Mouse (Mus musculus) kidney, embryonic 14.5 days (tissue): ENCODE data around the gene Aff3. TPM values are rescaled to one million over a fixed set of nuclear protein-coding genes. Genes with fewer than 3 reads are reported as not detected.
A peak's percentile ranks its signal among the peaks of the same experiment; 100 is the strongest.

Source experiments
- ATAC-seq: fragments of 200-750 bp; cut with Nextera tagmentation; 2 replicates; pipeline ENCODE4 v1.8.0; 2017; ENCODE audit warnings: moderate number of reproducible peaks, mild to moderate bottlenecking, moderate TSS enrichment, moderate library complexity; ENCODE audit not compliant: low FRiP score, low TSS enrichment
- H3K27ac ChIP-seq: fragments of 300-500 bp; sonication (generic); 2 replicates; pipeline ENCODE4 v1.5.1; 2014; ENCODE audit warnings: low read depth, mild to moderate bottlenecking, low read length, moderate library complexity, mixed read lengths
- H3K27me3 ChIP-seq: fragments of 300-500 bp; sonication (generic); 2 replicates; pipeline ENCODE4 v1.6.1; 2014; ENCODE audit warnings: mild to moderate bottlenecking, low read length; ENCODE audit not compliant: control insufficient read depth, insufficient read depth
- H3K36me3 ChIP-seq: fragments of 300-500 bp; sonication (generic); 2 replicates; pipeline ENCODE4 v1.6.1; 2014; ENCODE audit warnings: low read length, mixed read lengths; ENCODE audit not compliant: control insufficient read depth, insufficient read depth
- H3K4me1 ChIP-seq: fragments of 300-500 bp; sonication (generic); 2 replicates; pipeline ENCODE4 v1.6.1; 2014; ENCODE audit warnings: low read length, mixed read lengths; ENCODE audit not compliant: control insufficient read depth, insufficient read depth
- H3K4me2 ChIP-seq: fragments of 300-500 bp; sonication (generic); replicated peaks from 2 replicates; pipeline ENCODE4 v1.6.1; 2014; ENCODE audit warnings: low read depth, mild to moderate bottlenecking, low read length
- H3K4me3 ChIP-seq: fragments of 300-500 bp; sonication (generic); 2 replicates; pipeline ENCODE4 v1.5.1; 2014; ENCODE audit warnings: mild to moderate bottlenecking, low read length
- H3K9ac ChIP-seq: fragments of 300-500 bp; sonication (generic); 2 replicates; pipeline ENCODE4 v1.6.1; 2014; ENCODE audit warnings: low read depth, mild to moderate bottlenecking, low read length, moderate library complexity
- H3K9me3 ChIP-seq: fragments of 300-500 bp; sonication (generic); 2 replicates; pipeline ENCODE4 v1.6.1; 2016; ENCODE audit warnings: low read length; ENCODE audit not compliant: control insufficient read depth
- WGBS: fragments of 180-500 bp; shearing (Covaris S2); extraction: QIAGEN DNeasy Blood & Tissue Kit; methylation state at CpG from one replicate; pipeline ENCODE4 v1.1.7; 2014; 5-methylcytosine and 5-hydroxymethylcytosine counted together
- polyA plus RNA-seq: library from polyadenylated mRNA; unstranded; fragments of >200 nt; fragmentation: Nextera tagmentation; extraction: Ambion mirVana; gene quantifications from 2 replicates; pipeline ENCODE4 v1.2.1, GENCODE M21; 2014

The Aff3 gene
- polyA plus RNA-seq, 1 experiment from 2014 or later = 11.9 TPM

- Histone ChIP-seq H3K36me3 (peaks cover 11% of the 10 kb centered on the region; the same call in 1 of the 2 replicates), H3K4me1 (no peaks in the 10 kb centered on the region; the same call in 1 of the 2 replicates), H3K27me3 (no peaks in the 10 kb centered on the region), H3K9ac (no peak overlapping the region), H3K4me3 (no peak overlapping the region), H3K4me2 (no peak overlapping the region), H3K27ac (no peak overlapping the region), H3K9me3 (no peaks in the 10 kb centered on the region)
- ATAC-seq = peak; percentile 72; the same call in 1 of the 2 replicates
- 37% methylated on average over 17 of the region's 17 CpGs for WGBS
These were observed 479.1 kb downstream of the Aff3 start for GRCm38 (mm10) chr1:38185517-38186226.

GRCm38 (mm10) chr1:38181020-38181550 lies 483.7 kb downstream of the Aff3 start:
- H3K9me3 ChIP-seq = no peaks in the 10 kb centered on the region
- peaks cover 17% of the 10 kb centered on the region; the same call in 1 of the 2 replicates for H3K36me3 ChIP-seq
- no peak overlapping the region for H3K4me2 ChIP-seq
- H3K27me3 ChIP-seq = no peaks in the 10 kb centered on the region
- H3K4me3 ChIP-seq = no peak overlapping the region
- H3K27ac ChIP-seq = no peak overlapping the region
- H3K9ac ChIP-seq = no peak overlapping the region
- ATAC-seq = no peak
- 84% methylated on average over 15 of the region's 15 CpGs for WGBS
- H3K4me1 ChIP-seq = no peaks in the 10 kb centered on the region; the same call in 1 of the 2 replicates

GRCm38 (mm10) chr1:38178929-38179328 lies 485.8 kb downstream of the Aff3 start:
- Histone ChIP-seq H3K27ac (no peak overlapping the region), H3K9me3 (no peaks in the 10 kb centered on the region), H3K4me2 (no peak overlapping the region), H3K9ac (no peak overlapping the region), H3K4me1 (no peaks in the 10 kb centered on the region), H3K4me3 (no peak overlapping the region), H3K36me3 (peaks cover 17% of the 10 kb centered on the region; the same call in 1 of the 2 replicates), H3K27me3 (no peaks in the 10 kb centered on the region)
- no peak for ATAC-seq
- 94% methylated on average over 8 of the region's 8 CpGs for WGBS

- no peaks in the 10 kb centered on the region for H3K4me1 ChIP-seq
- H3K9me3 ChIP-seq = no peaks in the 10 kb centered on the region
- H3K4me2 ChIP-seq = no peak overlapping the region
- no peak overlapping the region for H3K27ac ChIP-seq
- H3K27me3 ChIP-seq = no peaks in the 10 kb centered on the region
- H3K36me3 ChIP-seq = peaks cover 10% of the 10 kb centered on the region; the same call in 1 of the 2 replicates
- no peak overlapping the region for H3K4me3 ChIP-seq
- 86% methylated on average over 7 of the region's 7 CpGs for WGBS
- H3K9ac ChIP-seq = no peak overlapping the region
- ATAC-seq = no peak
These were observed 488.7 kb downstream of the Aff3 start for GRCm38 (mm10) chr1:38176077-38176476.

GRCm38 (mm10) chr1:38171874-38172273 lies 492.9 kb downstream of the Aff3 start:
- Histone ChIP-seq H3K9me3 (no peaks in the 10 kb centered on the region), H3K4me3 (no peak overlapping the region), H3K27ac (no peak overlapping the region), H3K4me1 (no peaks in the 10 kb centered on the region), H3K9ac (no peak overlapping the region), H3K4me2 (no peak overlapping the region), H3K27me3 (no peaks in the 10 kb centered on the region), H3K36me3 (no peaks in the 10 kb centered on the region)
- 74% methylated on average over 4 of the region's 4 CpGs for WGBS
- no peak for ATAC-seq

- Histone ChIP-seq H3K9ac (no peak overlapping the region), H3K9me3 (no peaks in the 10 kb centered on the region), H3K36me3 (no peaks in the 10 kb centered on the region), H3K4me2 (no peak overlapping the region), H3K4me3 (no peak overlapping the region), H3K4me1 (no peaks in the 10 kb centered on the region), H3K27ac (no peak overlapping the region), H3K27me3 (no peaks in the 10 kb centered on the region)
- no peak for ATAC-seq
- 67% methylated on average over 2 of the region's 2 CpGs for WGBS
These were observed 499.1 kb downstream of the Aff3 start for GRCm38 (mm10) chr1:38165696-38166095.

- H3K27ac ChIP-seq = no peak overlapping the region
- H3K27me3 ChIP-seq = no peaks in the 10 kb centered on the region
- no peaks in the 10 kb centered on the region for H3K4me1 ChIP-seq
- ATAC-seq = no peak
- H3K36me3 ChIP-seq = no peaks in the 10 kb centered on the region
- 72% methylated on average over 5 of the region's 5 CpGs for WGBS
- H3K9ac ChIP-seq = no peak overlapping the region
- no peak overlapping the region for H3K4me3 ChIP-seq
- no peaks in the 10 kb centered on the region for H3K9me3 ChIP-seq
- H3K4me2 ChIP-seq = no peak overlapping the region
These were observed 514.7 kb downstream of the Aff3 start for GRCm38 (mm10) chr1:38150086-38150485.

- H3K9me3 ChIP-seq = no peaks in the 10 kb centered on the region
- H3K36me3 ChIP-seq = no peaks in the 10 kb centered on the region
- no peak overlapping the region for H3K4me2 ChIP-seq
- WGBS = 93% methylated on average over 4 of the region's 4 CpGs
- no peak overlapping the region for H3K9ac ChIP-seq
- no peak overlapping the region for H3K27ac ChIP-seq
- H3K4me1 ChIP-seq = no peaks in the 10 kb centered on the region
- ATAC-seq = no peak
- no peak overlapping the region for H3K4me3 ChIP-seq
- H3K27me3 ChIP-seq = no peaks in the 10 kb centered on the region
These were observed 518.7 kb downstream of the Aff3 start for GRCm38 (mm10) chr1:38146008-38146407.

GRCm38 (mm10) chr1:38141371-38141770 lies 523.4 kb downstream of the Aff3 start:
- H3K4me1 ChIP-seq = no peaks in the 10 kb centered on the region
- H3K36me3 ChIP-seq = no peaks in the 10 kb centered on the region
- H3K27ac ChIP-seq = no peak overlapping the region
- no peak overlapping the region for H3K4me2 ChIP-seq
- H3K9ac ChIP-seq = no peak overlapping the region
- no peaks in the 10 kb centered on the region for H3K9me3 ChIP-seq
- ATAC-seq = no peak
- WGBS = 81% methylated on average over 1 of the region's 1 CpGs
- no peak overlapping the region for H3K4me3 ChIP-seq
- H3K27me3 ChIP-seq = no peaks in the 10 kb centered on the region
